Mouse (Mus musculus) cerebellum, adult 2 months (tissue): ENCODE data around the gene Adamtsl4.

Experiments used
- CTCF ChIP-seq: fragments of 200-500 bp; IDR thresholded peaks from 2 replicates; pipeline ENCODE4 v1.5.1; 2011; ENCODE audit warnings: low read depth, mild to moderate bottlenecking, control low read depth, low read length, moderate library complexity, borderline replicate concordance; ENCODE audit not compliant: insufficient read depth
- POLR2A ChIP-seq: fragments of 200-500 bp; IDR thresholded peaks from 2 replicates; pipeline ENCODE4 v1.6.1; 2011; ENCODE audit warnings: low read length, control low read depth, borderline replicate concordance; ENCODE audit not compliant: insufficient read depth

DNA sequence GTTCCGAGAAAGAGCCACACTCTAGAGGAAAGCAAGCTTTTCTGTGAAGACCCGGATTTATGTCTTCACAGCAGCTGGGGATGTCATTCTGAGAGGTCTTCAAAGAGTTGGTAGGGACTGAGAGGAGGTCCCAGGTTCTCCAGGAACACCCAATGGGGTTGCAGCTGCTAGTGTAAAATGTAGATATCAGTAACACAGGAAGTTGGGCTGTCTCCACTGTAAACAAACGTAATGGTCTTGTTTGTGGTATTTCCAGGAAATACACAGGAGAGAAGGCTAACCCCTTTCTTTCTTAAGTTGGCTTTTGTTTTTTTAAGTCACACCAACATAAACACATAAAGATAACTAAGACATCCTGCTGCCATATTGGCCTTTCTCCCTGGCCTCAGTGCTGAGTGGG, 34.7 kb upstream of the Adamtsl4 start:
- TF ChIP-seq POLR2A, result no peak
- TF ChIP-seq CTCF, result no peak
